Mouse (Mus musculus): ENCODE data around the gene Gprc5a.
A peak's percentile ranks its signal among the peaks of the same experiment; 100 is the strongest.

The Gprc5a gene

GRCm38 (mm10) chr6:135074405-135074947, 9.0 kb downstream of the Gprc5a start:
- DNase-seq: peak; percentile 26

GRCm38 (mm10) chr6:135076202-135076601, 10.8 kb downstream of the Gprc5a start:
- no peak for DNase-seq

- DNase-seq: no peak
Measured at GRCm38 (mm10) chr6:135078420-135078819, 13.0 kb downstream of the Gprc5a start.

- DNase-seq: no peak
Measured at GRCm38 (mm10) chr6:135083991-135084502, 18.6 kb downstream of the Gprc5a start.

- no peak for DNase-seq
Measured at GRCm38 (mm10) chr6:135085703-135086102, 20.3 kb downstream of the Gprc5a start.

- DNase-seq: peak; percentile 88
Measured at GRCm38 (mm10) chr6:135087721-135088451, 22.4 kb downstream of the Gprc5a start.

GRCm38 (mm10) chr6:135089786-135090185, 24.3 kb downstream of the Gprc5a start:
- DNase-seq: peak; percentile 64

- DNase-seq: peak; percentile 21
Measured at GRCm38 (mm10) chr6:135090661-135091060, 25.2 kb downstream of the Gprc5a start.

- DNase-seq: no peak
Measured at GRCm38 (mm10) chr6:135092798-135093470, 27.5 kb downstream of the Gprc5a start.

- DNase-seq: no peak
Measured at GRCm38 (mm10) chr6:135100787-135101472, 35.5 kb downstream of the Gprc5a start.

- peak; percentile 21 for DNase-seq
Measured at GRCm38 (mm10) chr6:135102736-135103303, 37.4 kb downstream of the Gprc5a start.

- DNase-seq: no peak
Measured at GRCm38 (mm10) chr6:135107014-135107413, 41.6 kb downstream of the Gprc5a start.

- no peak for DNase-seq
Measured at GRCm38 (mm10) chr6:135112411-135113113, 47.1 kb downstream of the Gprc5a start.

GRCm38 (mm10) chr6:135113114-135113436, 47.6 kb downstream of the Gprc5a start:
- no peak for DNase-seq

GRCm38 (mm10) chr6:135116479-135116878, 51.0 kb downstream of the Gprc5a start:
- no peak for DNase-seq

- no peak for DNase-seq
Measured at GRCm38 (mm10) chr6:135118183-135118582, 52.7 kb downstream of the Gprc5a start, which contains the start of gene Gprc5d. Gene Gprc5d, minus strand, starts transcription at chr6:135118283.

- no peak for DNase-seq
Measured at GRCm38 (mm10) chr6:135124755-135125380, 59.4 kb downstream of the Gprc5a start.

- DNase-seq: no peak
Measured at GRCm38 (mm10) chr6:135133086-135133485, 67.6 kb downstream of the Gprc5a start.

- DNase-seq: no peak
Measured at GRCm38 (mm10) chr6:135133486-135133885, 68.0 kb downstream of the Gprc5a start.

Data from lung, postnatal 10 days (tissue).